Mouse (Mus musculus) bone marrow, adult 2 months (tissue): ENCODE measurements around the gene Cyb561.

Source experiments
- CTCF ChIP-seq: fragments of 200-500 bp; IDR thresholded peaks from 2 replicates; pipeline ENCODE4 v1.5.1; 2011; ENCODE audit warnings: low read length, control low read depth; ENCODE audit not compliant: control insufficient read depth, insufficient read depth
- POLR2A ChIP-seq: fragments of 200-500 bp; IDR thresholded peaks from 2 replicates; pipeline ENCODE4 v1.6.1; 2011; ENCODE audit warnings: low read depth, mild to moderate bottlenecking, control low read depth, low read length, borderline replicate concordance; ENCODE audit not compliant: control insufficient read depth

GRCm38 (mm10) chr11:105899151-105899550 is 54.0 kb downstream of the Cyb561 start:
- no peak for TF ChIP-seq POLR2A
- no peak for TF ChIP-seq CTCF
